Comparison of ENCODE assay signal across 11 mouse cellular contexts in the genomic region with DNA sequence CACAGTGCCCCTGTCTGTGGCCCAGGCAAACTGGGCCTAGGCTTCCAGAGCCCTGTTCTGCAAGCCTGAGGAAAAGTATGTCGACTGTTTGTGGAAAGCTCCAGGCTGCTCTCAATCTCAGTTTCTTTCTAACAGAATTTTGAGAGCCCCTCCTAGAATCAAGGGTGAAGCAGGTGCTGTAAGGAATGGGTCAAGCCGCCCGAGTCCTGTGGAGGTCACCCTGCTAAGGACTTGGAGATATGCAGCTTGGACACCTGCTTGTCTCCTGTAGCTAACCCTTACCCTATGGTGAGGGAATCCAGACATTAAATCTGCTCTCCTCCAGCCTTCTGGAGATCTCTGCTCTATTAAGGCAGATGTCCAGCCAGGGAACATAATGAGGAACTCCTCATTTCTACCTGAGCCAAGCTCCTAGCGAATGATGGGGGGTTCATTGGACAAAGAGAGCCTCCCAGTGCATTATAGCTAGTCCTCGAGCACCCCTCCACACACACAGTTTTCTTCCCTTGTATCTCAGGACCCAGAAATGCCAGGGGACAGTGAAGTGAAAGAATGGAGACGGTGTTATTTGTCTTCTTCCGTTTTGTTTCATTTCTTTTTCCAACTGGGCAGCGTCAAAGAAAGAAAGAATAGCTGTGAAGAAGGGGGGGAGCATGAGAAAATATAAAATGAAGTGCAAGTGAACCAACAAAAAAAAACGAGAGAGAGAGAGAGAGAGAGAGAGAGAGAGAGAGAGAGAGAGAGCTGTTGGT. TPM values are rescaled to one million over a fixed set of nuclear protein-coding genes. Genes with fewer than 3 reads are reported as not detected.
DNase-seq lines count a peak whose midpoint lies in the region; ATAC-seq and TF ChIP-seq lines count a peak whose summit lies in the region.
"Had no signal": no experiment of that assay in that cellular context is flagged by ENCODE, and none has a peak within 500 bp of the region (broad histone marks: within the 10 kb centered on the region; RNA-seq: fewer than 3 reads in every experiment).

No protein-coding gene starts in this region.

- no peak overlapping the region for H3K9ac ChIP-seq in forebrain, embryonic 14.5 days (ENCODE audit: low read length)
- H3K9ac ChIP-seq in intestine, embryonic 14.5 days (ENCODE audit: low read length), result peak overlapping the region; percentile 78
- H3K9ac ChIP-seq in neural tube, embryonic 14.5 days (replicated peaks; ENCODE audit: low read depth, low read length), result 0 out of 2 replicates have a peak overlapping the region, but pooled peaks have one; percentile 26
- H3K9ac ChIP-seq: forebrain, postnatal 0 days had no signal

- peaks cover 52% of the 10 kb centered on the region for H3K4me1 ChIP-seq in forebrain, embryonic 10.5 days
- H3K4me1 ChIP-seq in forebrain, embryonic 14.5 days (ENCODE audit: control insufficient read depth, insufficient read depth, low read length), result peaks cover 7% of the 10 kb centered on the region
- no peaks in the 10 kb centered on the region; the same call in 1 of the 2 replicates for H3K4me1 ChIP-seq in lung, adult 2 months (ENCODE audit: control insufficient read depth, insufficient read depth, low read length)
- H3K4me1 ChIP-seq in intestine, embryonic 14.5 days (replicated peaks; ENCODE audit: control insufficient read depth, insufficient read depth, low read length), result peaks cover 27% of the 10 kb centered on the region
- H3K4me1 ChIP-seq in neural tube, embryonic 14.5 days (ENCODE audit: control insufficient read depth, insufficient read depth, low read length), result 0 out of 2 replicates have a peak, but pooled peaks cover 6% of the 10 kb centered on the region

- DNase-seq in forebrain, embryonic 10.5 days (ENCODE audit: extremely low spot score, low spot score), result no peak
- no peak for DNase-seq in forebrain, embryonic 14.5 days (ENCODE audit: low spot score)
- DNase-seq in lung, adult 2 months, result no peak
- no peak for DNase-seq in lung, postnatal 4 days
- DNase-seq in intestine, embryonic 14.5 days (ENCODE audit: low spot score), result no peak
- DNase-seq in ovary, postnatal 14 days (ENCODE audit: low spot score), result no peak
- DNase-seq in left cerebral cortex, adult 2 months (ENCODE audit: extremely low spot score in 1 of 2, low spot score in 2 of 2), result no peak
- DNase-seq: forebrain, postnatal 0 days; layer of hippocampus, adult 9-11 months had no signal

- 2% methylated on average over 9 of the region's 9 CpGs for WGBS in forebrain, embryonic 10.5 days
- 1% methylated on average over 9 of the region's 9 CpGs for WGBS in forebrain, embryonic 14.5 days
- 51% methylated on average over 9 of the region's 9 CpGs for WGBS in lung, adult 2 months
- 28% methylated on average over 9 of the region's 9 CpGs for WGBS in intestine, embryonic 14.5 days
- 6% methylated on average over 9 of the region's 9 CpGs for WGBS in neural tube, embryonic 14.5 days

- no peak for ATAC-seq in forebrain, embryonic 14.5 days
- ATAC-seq in intestine, embryonic 14.5 days (replicated peaks; ENCODE audit: low FRiP score, low TSS enrichment, low read depth), result no peak
- no peak for ATAC-seq in neural tube, embryonic 14.5 days (ENCODE audit: low read depth)
- ATAC-seq: forebrain, postnatal 0 days; midbrain, embryonic 16.5 days had no signal

- H3K27me3 ChIP-seq in forebrain, embryonic 10.5 days (ENCODE audit: poor library complexity, severe bottlenecking), result peaks cover 100% of the 10 kb centered on the region
- peaks cover 82% of the 10 kb centered on the region for H3K27me3 ChIP-seq in forebrain, embryonic 14.5 days (replicated peaks; ENCODE audit: control insufficient read depth, insufficient read depth, low read length)
- H3K27me3 ChIP-seq in intestine, embryonic 14.5 days (replicated peaks; ENCODE audit: control insufficient read depth, insufficient read depth, low read length), result peaks cover 93% of the 10 kb centered on the region
- peaks cover 54% of the 10 kb centered on the region for H3K27me3 ChIP-seq in neural tube, embryonic 14.5 days (ENCODE audit: control insufficient read depth, insufficient read depth, low read length)

- H3K36me3 ChIP-seq in forebrain, embryonic 10.5 days (replicated peaks), result peaks cover 7% of the 10 kb centered on the region; the same call in 1 of the 2 replicates
- no peaks in the 10 kb centered on the region for H3K36me3 ChIP-seq in forebrain, embryonic 14.5 days (ENCODE audit: control insufficient read depth, insufficient read depth, low read length)
- H3K36me3 ChIP-seq in intestine, embryonic 14.5 days (ENCODE audit: control insufficient read depth, insufficient read depth, low read length), result no peaks in the 10 kb centered on the region
- no peaks in the 10 kb centered on the region for H3K36me3 ChIP-seq in neural tube, embryonic 14.5 days (ENCODE audit: control insufficient read depth, insufficient read depth, low read length)

- H3K4me2 ChIP-seq in forebrain, embryonic 14.5 days (ENCODE audit: low read length), result no peak overlapping the region
- peak overlapping the region; percentile 84 for H3K4me2 ChIP-seq in intestine, embryonic 14.5 days (ENCODE audit: low read length)
- H3K4me2 ChIP-seq in neural tube, embryonic 14.5 days (ENCODE audit: low read depth, low read length), result peak overlapping the region; percentile 20; the same call in 1 of the 2 replicates

- no peaks in the 10 kb centered on the region for H3K9me3 ChIP-seq in forebrain, embryonic 10.5 days
- H3K9me3 ChIP-seq in forebrain, embryonic 14.5 days (replicated peaks; ENCODE audit: control insufficient read depth, low read length), result no peaks in the 10 kb centered on the region
- H3K9me3 ChIP-seq in intestine, embryonic 14.5 days (ENCODE audit: control insufficient read depth, low read length), result no peaks in the 10 kb centered on the region
- no peaks in the 10 kb centered on the region for H3K9me3 ChIP-seq in neural tube, embryonic 14.5 days (ENCODE audit: control insufficient read depth, low read length)

- no peak for TF ChIP-seq CTCF in lung, adult 2 months (IDR thresholded peaks at IDR 0.05; ENCODE audit: insufficient read depth, low read length)
- no peak for TF ChIP-seq CTCF in left cerebral cortex, adult 2 months (IDR thresholded peaks at IDR 0.05)

- no peak; the same call in 1 of the 2 replicates for TF ChIP-seq POLR2A in lung, adult 2 months (IDR thresholded peaks at IDR 0.05; ENCODE audit: borderline replicate concordance, extremely low read depth, low read depth, low read length)

- intact Hi-C loops in left cerebral cortex, adult 2 months (cut with DNase I), result loop anchor here (2.0 to 5.0 kb wide), 2 partner anchors 54 to 1313 kb away; no protein-coding TSS in a partner anchor

- H3K4me3 ChIP-seq in forebrain, embryonic 10.5 days, result peak overlapping the region; percentile 55
- no peak overlapping the region for H3K4me3 ChIP-seq in forebrain, embryonic 14.5 days (ENCODE audit: low read depth, low read length)
- H3K4me3 ChIP-seq in lung, adult 2 months (replicated peaks; ENCODE audit: extremely low read depth, low read depth, low read length), result peak overlapping the region; percentile 71
- peak overlapping the region; percentile 63 for H3K4me3 ChIP-seq in intestine, embryonic 14.5 days (ENCODE audit: low read depth, low read length)
- peak overlapping the region; percentile 29 for H3K4me3 ChIP-seq in neural tube, embryonic 14.5 days (ENCODE audit: low read depth, low read length)
- H3K4me3 ChIP-seq in left cerebral cortex, adult 2 months, result no peak overlapping the region

- H3K27ac ChIP-seq in forebrain, embryonic 10.5 days, result peak overlapping the region; percentile 82; the same call in 1 of the 2 replicates
- H3K27ac ChIP-seq in forebrain, embryonic 14.5 days (ENCODE audit: low read depth, low read length), result no peak overlapping the region
- peak overlapping the region; percentile 88; the same call in 1 of the 2 replicates for H3K27ac ChIP-seq in intestine, embryonic 14.5 days (ENCODE audit: low read depth)
- H3K27ac ChIP-seq in neural tube, embryonic 14.5 days (ENCODE audit: low read depth, low read length), result no peak overlapping the region
- no peak overlapping the region for H3K27ac ChIP-seq in left cerebral cortex, adult 2 months

RNA-seq across cellular contexts. Expression of a gene that starts 2.8 kb away (rescaled TPM):
- 2.5 and 3.2 TPM in 2 replicates for polyA plus RNA-seq in forebrain, embryonic 10.5 days (2016; fragmentation: Nextera tagmentation; extraction: Ambion mirVana)
- polyA plus RNA-seq in forebrain, embryonic 14.5 days (2014; fragmentation: Nextera tagmentation; extraction: Ambion mirVana), result 0.48 and 0.64 TPM in 2 replicates
- 257 and 302 TPM in 2 replicates for polyA plus RNA-seq in lung, adult 2 months (2012; rRNA removed)
- 7.2 and 7.7 TPM in 2 replicates for polyA plus RNA-seq in intestine, embryonic 14.5 days (2014; fragmentation: Nextera tagmentation; extraction: Ambion mirVana)
- 0.37 and 1.2 TPM in 2 replicates for polyA plus RNA-seq in neural tube, embryonic 14.5 days (2014; fragmentation: Nextera tagmentation; extraction: Ambion mirVana)
- total RNA-seq in left cerebral cortex, adult 2 months (2021), result 1 to 10 TPM; 1.9 to 2.0 TPM

RNA-seq across cellular contexts. Expression of a gene that starts 15.0 kb away (rescaled TPM):
- polyA plus RNA-seq in forebrain, embryonic 10.5 days (2016; fragmentation: Nextera tagmentation; extraction: Ambion mirVana), result not detected in 2 replicates
- not detected in 2 replicates for polyA plus RNA-seq in forebrain, embryonic 14.5 days (2014; fragmentation: Nextera tagmentation; extraction: Ambion mirVana)
- polyA plus RNA-seq in lung, adult 2 months (2012; rRNA removed), result not detected in 2 replicates
- not detected in 2 replicates for polyA plus RNA-seq in intestine, embryonic 14.5 days (2014; fragmentation: Nextera tagmentation; extraction: Ambion mirVana)
- polyA plus RNA-seq in neural tube, embryonic 14.5 days (2014; fragmentation: Nextera tagmentation; extraction: Ambion mirVana), result not detected in 2 replicates
- not detected for total RNA-seq in left cerebral cortex, adult 2 months (2021)
- total RNA-seq: forebrain, postnatal 0 days had no signal
- polyA plus RNA-seq: forebrain, postnatal 0 days; midbrain, embryonic 16.5 days had no signal

RNA-seq across cellular contexts. Expression of a gene that starts 51.0 kb away (rescaled TPM):
- polyA plus RNA-seq in forebrain, embryonic 10.5 days (2016; fragmentation: Nextera tagmentation; extraction: Ambion mirVana), result 0.25 and 0.30 TPM in 2 replicates
- polyA plus RNA-seq in forebrain, embryonic 14.5 days (2014; fragmentation: Nextera tagmentation; extraction: Ambion mirVana), result 0.11 and 0.13 TPM in 2 replicates
- 79.5 and 80.4 TPM in 2 replicates for polyA plus RNA-seq in lung, adult 2 months (2012; rRNA removed)
- polyA plus RNA-seq in intestine, embryonic 14.5 days (2014; fragmentation: Nextera tagmentation; extraction: Ambion mirVana), result not detected in 2 replicates
- 0.20 and 0.28 TPM in 2 replicates for polyA plus RNA-seq in neural tube, embryonic 14.5 days (2014; fragmentation: Nextera tagmentation; extraction: Ambion mirVana)
- total RNA-seq in left cerebral cortex, adult 2 months (2021), result under 1 TPM in 1 of 2 experiments, not detected in 1; 0.19 TPM

Comparison
In these comparisons a context has a peak if more than half of its experiments do, and no peak if none do; other contexts are left out.
1. H3K27ac ChIP-seq: peak in forebrain, embryonic 10.5 days (single experiment) and intestine, embryonic 14.5 days (single experiment); none in forebrain, embryonic 14.5 days (single experiment), neural tube, embryonic 14.5 days (single experiment) and left cerebral cortex, adult 2 months (single experiment).
2. H3K4me3 ChIP-seq: peak in forebrain, embryonic 10.5 days (single experiment), lung, adult 2 months (single experiment), intestine, embryonic 14.5 days (single experiment) and neural tube, embryonic 14.5 days (single experiment); none in forebrain, embryonic 14.5 days (single experiment) and left cerebral cortex, adult 2 months (single experiment).
3. RNA of a gene that starts 2.8 kb away (polyA plus RNA-seq): 257 to 302 TPM in lung, adult 2 months; 7.2 to 7.7 TPM in intestine, embryonic 14.5 days, 2.5 to 3.2 TPM in forebrain, embryonic 10.5 days, 0.48 to 0.64 TPM in forebrain, embryonic 14.5 days and 0.37 to 1.2 TPM in neural tube, embryonic 14.5 days; every median in the first group is over 10 times any median in the second.
4. RNA of a gene that starts 51.0 kb away (polyA plus RNA-seq): 79.5 to 80.4 TPM in lung, adult 2 months; 0.25 to 0.30 TPM in forebrain, embryonic 10.5 days, 0.20 to 0.28 TPM in neural tube, embryonic 14.5 days, 0.11 to 0.13 TPM in forebrain, embryonic 14.5 days and not detected in intestine, embryonic 14.5 days; every median in the first group is over 10 times any median in the second.